Mouse (Mus musculus) liver, adult 2 months (tissue): Measurements from ENCODE around the gene Nubpl.

Experiments used
- CTCF ChIP-seq: fragments of 200-500 bp; IDR thresholded peaks from 2 replicates; pipeline ENCODE4 v1.5.1; 2011; ENCODE audit warnings: low read depth, low read length, control low read depth
- POLR2A ChIP-seq: fragments of 200-500 bp; IDR thresholded peaks from 2 replicates; pipeline ENCODE4 v1.6.1; 2011; ENCODE audit warnings: low read length, control low read depth; ENCODE audit not compliant: insufficient read depth; ENCODE audit errors: extremely low read depth

GRCm38 (mm10) chr12:52152071-52152470, 54.5 kb downstream of the Nubpl start:
- no peak for TF ChIP-seq POLR2A
- TF ChIP-seq CTCF: no peak
